Mouse (Mus musculus) splenic B cell, adult 2 months (primary cell): Measurements from ENCODE around the gene Thsd4.

Experiments used
- DNase-seq: peaks from one replicate; pipeline ENCODE4 v3.0.0-alpha.2; 2011; ENCODE audit warnings: low read depth, low spot score
- H3K27me3 ChIP-seq: 2 replicates; pipeline ENCODE4 v1.6.1; 2012; ENCODE audit warnings: mild to moderate bottlenecking, low read length, moderate library complexity, mixed read lengths; ENCODE audit not compliant: control insufficient read depth, poor library complexity, insufficient read depth, severe bottlenecking
- H3K36me3 ChIP-seq: 2 replicates; pipeline ENCODE4 v1.6.1; 2012; ENCODE audit warnings: mild to moderate bottlenecking, low read length, moderate library complexity, mixed read lengths; ENCODE audit not compliant: control insufficient read depth, poor library complexity, insufficient read depth, severe bottlenecking

Gene Thsd4

DNA sequence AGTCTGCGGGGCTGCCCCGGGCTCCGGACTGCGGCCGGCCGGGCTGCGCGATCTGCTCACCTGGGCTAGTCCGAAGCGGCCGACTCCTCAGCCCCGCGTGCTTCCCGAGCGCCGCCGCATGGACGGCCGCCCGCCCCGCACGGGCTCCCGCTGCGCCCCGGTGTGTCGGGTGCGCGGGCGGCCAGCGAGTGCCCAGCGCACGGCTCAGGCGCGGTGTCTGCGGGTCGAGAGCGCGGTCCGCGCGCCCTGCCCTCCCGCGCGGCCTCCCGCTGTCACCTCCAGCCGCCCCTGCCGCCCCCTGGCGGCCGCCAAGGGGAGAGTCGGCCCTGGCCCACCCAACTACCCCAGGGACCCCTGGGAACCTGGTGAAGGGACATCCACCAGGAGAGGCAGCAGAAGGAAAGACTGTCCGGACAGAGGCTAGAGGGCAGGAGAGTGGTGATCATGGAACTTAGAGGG, at the start of gene Thsd4:
Gene Thsd4, minus strand, starts transcription at position 241 of the 459 bp plus-strand sequence.
- DNase-seq = peak; percentile 22
- Histone ChIP-seq H3K36me3 (no peaks in the 10 kb centered on the region), H3K27me3 (no peaks in the 10 kb centered on the region)

DNA sequence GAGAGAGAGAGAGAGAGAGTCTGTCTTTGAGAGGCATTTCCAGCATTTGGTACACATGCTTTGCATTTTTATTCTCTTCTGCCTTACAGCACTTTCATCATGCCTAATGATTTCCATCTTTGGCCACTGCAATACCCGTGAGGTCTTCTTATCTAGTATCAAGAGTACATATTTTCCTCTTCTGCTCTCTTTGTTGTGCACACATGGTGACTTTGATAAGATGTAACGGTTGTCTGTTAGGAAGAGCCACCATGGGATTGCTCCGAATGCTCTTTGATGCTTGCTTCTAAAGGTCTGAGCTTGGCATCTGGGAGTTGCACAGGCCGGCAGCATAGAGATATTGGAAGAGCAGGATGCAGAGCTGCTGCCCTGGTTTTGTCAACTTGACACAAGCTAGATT, 49.2 kb upstream of the Thsd4 start:
- DNase-seq = no peak
- H3K27me3 ChIP-seq = no peaks in the 10 kb centered on the region

DNA sequence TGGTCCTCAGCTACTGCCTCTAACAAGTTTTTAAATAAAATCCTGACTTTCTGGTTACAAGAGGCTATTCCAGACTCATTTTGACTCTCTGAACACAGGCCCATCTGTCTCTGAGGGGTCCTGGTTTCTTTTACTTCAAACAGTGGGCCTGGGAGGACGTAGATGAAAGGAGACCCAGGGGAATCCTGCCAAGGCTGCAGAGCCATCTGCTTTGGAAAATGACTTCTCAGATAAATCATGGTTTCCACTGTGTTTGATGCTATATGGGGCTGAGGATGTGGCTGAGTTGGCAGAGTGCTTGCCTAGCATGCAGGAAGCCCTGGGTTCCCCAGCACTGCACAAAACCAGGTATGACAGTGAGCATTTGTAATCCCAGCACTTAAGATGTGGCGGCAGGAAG, 47.5 kb upstream of the Thsd4 start:
- no peak for DNase-seq
- Histone ChIP-seq H3K36me3 (no peaks in the 10 kb centered on the region), H3K27me3 (no peaks in the 10 kb centered on the region)

More for the DNA sequence above, 49.2 kb upstream of the Thsd4 start:
- no peaks in the 10 kb centered on the region for H3K36me3 ChIP-seq

DNA sequence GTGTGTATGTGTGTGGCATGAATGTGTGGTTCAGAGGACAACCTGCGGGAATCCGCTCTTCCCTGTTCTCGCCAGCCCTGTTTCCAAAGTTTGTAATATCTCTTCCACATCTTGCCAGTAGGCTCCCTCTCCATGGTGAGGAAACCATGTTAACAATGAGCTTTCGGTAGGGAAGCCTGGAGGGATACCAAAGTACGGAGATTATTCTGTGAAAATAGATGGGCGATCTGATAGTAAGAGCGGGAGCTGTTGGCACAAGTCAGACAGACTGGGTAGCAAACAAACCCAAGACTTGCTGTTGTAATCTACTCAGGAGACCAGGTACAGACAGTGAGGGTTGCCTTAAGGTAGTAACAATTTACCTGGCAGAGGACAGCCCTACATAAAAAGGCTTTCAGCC, 42.0 kb upstream of the Thsd4 start:
- Histone ChIP-seq H3K27me3 (no peaks in the 10 kb centered on the region), H3K36me3 (no peaks in the 10 kb centered on the region)
- no peak for DNase-seq

DNA sequence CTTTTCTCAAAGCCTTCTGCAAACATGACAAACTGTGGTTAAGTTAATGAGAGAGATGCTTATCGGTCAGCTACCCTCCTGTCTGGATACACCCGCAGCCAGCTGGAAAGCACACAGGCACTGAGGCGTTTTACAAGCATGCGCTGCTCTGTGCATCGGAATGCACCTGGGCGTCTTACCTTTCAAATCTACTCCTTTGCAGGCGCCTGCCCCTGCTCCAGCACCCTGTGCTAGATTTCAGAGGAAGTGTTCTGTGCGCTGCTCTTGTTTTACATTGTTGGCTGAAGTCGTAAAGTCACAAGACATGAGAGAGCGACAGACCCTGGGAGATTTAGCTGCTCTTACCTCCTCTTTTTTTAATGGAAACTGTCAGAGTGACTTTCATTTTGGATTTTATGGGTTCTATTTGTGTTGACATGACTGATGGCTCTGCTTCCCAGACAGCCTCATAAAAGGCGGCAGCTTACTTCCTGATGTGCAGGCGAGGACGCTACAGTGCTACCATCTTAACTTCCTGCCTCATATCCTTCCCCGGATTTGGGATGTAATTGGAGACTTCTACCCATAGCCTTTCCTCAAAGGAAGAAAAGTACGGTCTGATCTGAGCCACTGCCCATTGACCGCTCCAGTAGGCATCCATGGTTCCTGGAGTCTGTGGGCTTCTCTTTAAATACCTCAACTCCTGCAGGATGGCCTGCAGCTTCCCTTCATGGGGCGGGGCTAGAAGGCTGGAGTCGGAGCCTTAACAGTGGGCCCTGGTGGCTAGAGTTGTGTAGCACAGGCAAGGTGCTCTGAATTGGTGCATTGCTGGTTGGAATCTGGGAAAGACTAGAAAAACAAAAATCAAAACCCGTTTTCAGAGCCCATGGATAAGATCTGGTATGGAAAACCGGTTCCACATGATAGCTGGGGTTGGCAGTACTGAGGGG, 40.9 kb upstream of the Thsd4 start:
- Histone ChIP-seq H3K36me3 (no peaks in the 10 kb centered on the region), H3K27me3 (no peaks in the 10 kb centered on the region)
- DNase-seq = peak; percentile 3

DNA sequence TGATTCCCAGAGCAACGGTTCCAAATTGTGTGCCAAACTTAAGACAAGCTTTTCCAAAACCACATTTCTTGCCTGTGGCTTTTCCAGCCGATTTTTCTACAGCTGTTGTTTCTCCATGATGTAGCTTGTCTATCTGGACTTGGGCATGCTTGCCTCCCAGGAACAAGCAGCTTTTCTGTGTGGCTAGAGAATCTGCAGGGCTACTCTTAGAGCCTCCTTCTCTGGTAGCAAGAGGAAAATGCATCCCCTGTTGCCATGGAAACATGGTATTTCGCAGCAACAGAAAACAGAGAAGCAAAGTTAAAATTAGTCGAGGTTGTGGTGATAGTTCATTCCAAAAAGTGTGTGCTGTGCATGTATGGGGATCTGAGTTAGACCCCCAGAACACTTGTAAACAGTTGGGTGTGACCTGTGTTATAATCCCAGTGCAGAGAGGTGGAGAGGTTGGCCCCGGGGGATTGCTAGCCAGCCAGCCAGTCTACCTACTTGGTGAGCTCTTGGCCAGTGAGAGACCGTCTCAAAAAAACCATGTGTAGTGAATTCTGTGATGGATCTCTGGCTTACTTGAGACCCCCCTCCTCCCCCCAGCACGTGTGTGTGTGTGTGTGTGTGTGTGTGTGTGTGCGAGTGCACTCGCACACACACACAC, 39.9 kb upstream of the Thsd4 start:
- Histone ChIP-seq H3K27me3 (no peaks in the 10 kb centered on the region), H3K36me3 (no peaks in the 10 kb centered on the region)
- DNase-seq = no peak

DNA sequence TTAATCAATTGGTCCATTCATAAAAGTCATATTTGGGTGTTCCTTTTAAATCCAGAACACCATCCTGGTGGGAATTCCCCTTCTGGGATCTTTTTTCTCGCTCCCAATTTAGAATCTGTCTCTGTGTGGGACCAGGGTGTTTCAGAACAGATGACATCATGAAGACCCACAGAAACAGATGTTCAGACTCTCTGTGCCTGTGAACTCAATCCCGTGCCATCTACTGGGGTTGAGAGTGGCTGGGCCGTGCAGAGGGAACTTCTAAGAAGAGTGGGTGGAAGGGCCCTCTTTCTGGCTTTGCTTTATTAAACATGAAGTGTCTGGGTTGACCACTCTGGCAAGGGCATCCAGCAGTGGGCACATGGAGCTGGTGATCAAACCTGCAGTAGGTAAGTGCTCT, 36.7 kb upstream of the Thsd4 start:
- DNase-seq = no peak
- H3K27me3 ChIP-seq = no peaks in the 10 kb centered on the region
- H3K36me3 ChIP-seq = no peaks in the 10 kb centered on the region

DNA sequence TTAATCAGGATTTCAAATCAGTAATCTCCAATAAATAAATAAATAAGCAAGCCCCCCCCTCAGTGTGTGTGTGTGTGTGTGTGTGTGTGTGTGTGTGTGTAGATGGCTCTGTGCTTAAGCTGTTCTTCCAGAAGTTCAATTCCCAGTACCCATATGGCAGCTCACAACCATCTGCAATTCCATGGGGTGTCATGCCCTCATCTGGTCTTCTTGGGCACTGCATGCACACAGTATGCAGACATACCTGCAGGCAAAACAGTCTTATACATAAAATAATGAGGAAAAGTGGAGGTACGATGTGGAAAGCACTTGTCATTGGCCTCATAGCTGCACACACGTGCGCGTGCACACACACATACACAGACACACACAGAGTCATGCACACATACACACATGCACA, 29.4 kb upstream of the Thsd4 start:
- H3K27me3 ChIP-seq = no peaks in the 10 kb centered on the region
- H3K36me3 ChIP-seq = no peaks in the 10 kb centered on the region
- DNase-seq = no peak

DNA sequence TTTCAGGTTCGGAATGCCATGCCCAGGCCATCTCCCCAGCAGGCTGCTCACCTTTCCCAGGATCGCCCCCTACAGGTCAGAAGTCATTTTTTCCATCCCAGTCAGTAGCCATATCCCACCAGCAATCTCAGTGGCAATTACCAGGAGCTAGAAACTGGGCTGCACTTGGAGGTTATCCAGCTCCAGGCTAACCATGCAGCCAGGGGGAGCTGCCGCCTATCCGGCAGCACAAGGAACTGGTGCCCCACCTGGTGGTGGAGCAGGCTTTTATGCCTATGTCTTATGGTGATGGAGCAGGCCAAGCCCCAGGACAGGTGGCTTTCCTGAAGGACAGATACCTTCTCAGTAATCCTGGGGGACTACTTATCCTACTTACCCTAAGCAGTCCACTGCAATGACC, 26.3 kb upstream of the Thsd4 start:
- no peaks in the 10 kb centered on the region for H3K36me3 ChIP-seq
- no peaks in the 10 kb centered on the region for H3K27me3 ChIP-seq
- DNase-seq = peak; percentile 2

DNA sequence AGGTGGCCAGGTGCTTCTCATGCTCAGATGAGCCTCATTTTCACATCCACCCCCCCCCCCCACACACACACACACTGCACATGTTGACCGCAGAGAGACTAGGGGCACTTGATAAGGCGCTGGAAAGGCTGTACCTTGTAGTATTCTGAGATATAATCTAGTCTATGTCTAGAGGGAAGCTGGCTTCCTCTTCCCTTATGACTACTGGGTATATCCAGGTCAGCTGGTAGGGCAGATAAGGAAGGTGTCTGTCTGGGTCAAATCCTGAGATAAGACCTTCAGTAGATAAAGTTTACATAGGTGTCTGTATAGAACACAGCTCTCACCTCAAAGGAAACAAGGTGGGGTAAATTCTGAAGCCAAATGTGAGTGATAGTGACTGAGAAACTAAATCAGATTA, 24.3 kb upstream of the Thsd4 start:
- Histone ChIP-seq H3K27me3 (no peaks in the 10 kb centered on the region), H3K36me3 (no peaks in the 10 kb centered on the region)
- no peak for DNase-seq

DNA sequence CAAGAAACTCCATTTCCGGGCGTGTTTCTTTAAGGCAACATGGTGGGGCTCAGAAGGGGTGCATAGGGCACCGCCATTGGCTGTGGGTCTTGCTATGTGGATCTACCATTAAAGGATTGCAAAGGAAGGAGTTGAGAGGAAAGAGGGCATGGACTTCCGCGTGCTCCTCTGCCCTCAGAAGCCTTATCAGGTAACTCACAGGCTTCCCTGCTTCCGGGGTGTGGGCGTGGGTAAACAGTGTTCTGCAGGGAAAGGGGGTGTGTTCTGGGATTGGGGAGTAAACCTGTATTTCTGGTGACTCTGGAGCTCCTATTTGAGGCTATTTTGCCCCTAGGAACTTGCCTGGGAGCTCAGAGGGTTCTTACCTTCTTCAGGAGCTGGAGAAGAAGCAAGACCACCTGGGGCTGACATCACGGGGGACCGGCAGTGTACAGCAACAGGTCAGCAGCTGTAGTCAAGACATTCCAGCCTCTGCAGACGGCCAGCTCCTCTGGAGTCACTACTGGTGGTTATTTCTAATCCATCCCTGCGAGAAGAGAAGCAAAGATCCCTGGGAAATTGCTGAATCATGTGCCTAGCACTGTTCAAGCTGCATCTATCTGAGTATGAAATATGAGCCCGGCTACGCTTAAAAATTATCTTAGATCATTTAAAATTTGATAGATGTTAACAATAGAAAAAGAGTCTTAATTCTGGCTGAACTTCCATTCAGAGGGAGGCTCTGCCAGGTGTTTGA, 23.7 kb upstream of the Thsd4 start:
- no peaks in the 10 kb centered on the region for H3K36me3 ChIP-seq
- DNase-seq = no peak

DNA sequence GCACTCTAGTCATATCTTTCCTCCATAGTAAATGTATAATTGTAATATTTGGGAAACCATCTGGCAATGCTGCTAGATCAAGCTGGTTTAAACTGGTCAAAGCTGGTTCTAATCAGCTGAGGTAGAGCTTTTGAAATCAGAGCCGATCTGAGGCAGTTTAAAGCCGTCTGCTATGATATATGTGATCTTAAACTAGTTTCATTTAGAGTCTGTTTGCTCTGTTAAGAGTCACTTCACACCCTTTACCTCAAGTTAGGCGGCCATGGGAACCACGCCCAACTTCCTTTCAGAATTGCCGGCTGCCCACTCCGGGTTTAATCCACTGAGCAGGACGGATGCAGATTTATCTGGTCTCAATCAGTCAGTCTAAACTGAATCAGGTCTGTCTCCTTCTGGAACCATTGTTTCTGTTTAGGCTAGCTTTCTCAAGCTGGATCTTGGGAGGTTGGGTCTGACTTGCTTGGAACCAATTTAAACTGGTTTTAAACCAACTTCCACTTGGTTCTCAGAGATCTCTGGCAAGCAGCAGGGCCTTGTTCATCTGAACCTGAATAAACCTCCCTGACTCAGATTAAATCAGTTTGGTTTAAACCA, 21.7 kb upstream of the Thsd4 start:
- no peaks in the 10 kb centered on the region for H3K27me3 ChIP-seq
- H3K36me3 ChIP-seq = no peaks in the 10 kb centered on the region
- no peak for DNase-seq

More for the DNA sequence above, 23.7 kb upstream of the Thsd4 start:
- no peaks in the 10 kb centered on the region for H3K27me3 ChIP-seq

DNA sequence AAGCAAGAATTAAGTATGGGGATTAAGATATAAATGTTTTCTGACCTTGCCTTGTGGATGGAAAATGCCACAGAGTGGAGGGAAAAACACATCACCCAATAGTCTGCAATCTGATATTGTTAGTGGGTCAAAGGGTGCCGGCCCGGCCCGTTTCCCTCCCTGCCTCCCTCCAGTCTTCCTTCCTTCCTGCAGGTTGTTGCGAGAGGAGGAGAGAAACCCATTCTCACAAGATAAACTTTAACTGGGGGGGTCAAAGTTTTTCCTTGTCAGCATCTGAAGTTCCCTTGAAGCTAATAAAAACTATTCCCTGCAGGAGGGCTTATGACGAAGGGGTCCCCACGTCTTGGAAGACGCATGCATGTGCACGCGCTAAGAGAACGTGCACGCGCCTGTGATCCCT, 8.5 kb upstream of the Thsd4 start:
- H3K36me3 ChIP-seq = no peaks in the 10 kb centered on the region
- H3K27me3 ChIP-seq = no peaks in the 10 kb centered on the region
- DNase-seq = no peak

DNA sequence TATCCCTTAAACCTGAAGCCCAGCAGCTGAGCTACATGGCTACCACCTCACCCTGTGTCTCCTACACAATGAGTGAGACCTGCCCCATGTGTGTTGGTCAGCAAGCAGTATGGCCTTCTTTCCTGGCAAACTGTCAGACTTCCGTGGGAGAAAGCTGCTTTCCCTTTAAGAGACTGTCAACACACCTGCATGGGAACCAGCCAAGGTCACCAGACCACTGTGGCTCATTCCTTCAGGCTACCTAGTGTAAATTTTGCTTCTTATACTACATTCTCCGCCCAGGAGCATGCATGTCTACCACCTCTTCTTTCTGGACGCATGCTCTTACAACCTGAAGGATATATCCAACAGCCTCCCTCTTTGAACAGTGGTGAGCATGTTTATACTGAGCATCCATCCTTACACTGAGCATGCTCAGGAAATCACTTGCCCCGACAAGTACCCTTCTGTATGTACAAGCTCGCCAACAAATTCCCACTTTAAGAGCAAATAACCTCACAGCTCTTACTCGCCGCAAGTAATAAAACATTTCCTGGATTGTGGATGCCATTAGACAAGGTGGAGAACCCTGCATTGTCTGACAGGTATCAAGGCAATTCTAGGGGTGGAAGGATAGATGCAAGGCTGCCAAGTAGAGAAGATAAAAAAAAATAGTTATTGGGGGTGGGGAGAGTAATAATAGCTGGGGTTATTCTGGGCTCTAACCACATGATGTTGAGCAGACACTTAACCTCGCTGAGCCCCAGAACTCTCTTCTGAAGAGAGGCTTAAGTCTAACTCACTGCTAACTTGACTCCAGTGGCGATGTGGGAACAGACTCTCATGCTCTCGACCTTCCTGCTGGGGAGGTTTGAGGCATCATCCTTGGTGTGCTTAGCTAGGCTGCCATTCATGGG, 7.8 kb upstream of the Thsd4 start:
- DNase-seq = no peak
- Histone ChIP-seq H3K36me3 (no peaks in the 10 kb centered on the region), H3K27me3 (no peaks in the 10 kb centered on the region)
